Mouse (Mus musculus) stomach, postnatal 0 days (tissue): Measurements from ENCODE around the gene Tnfrsf25.

ENCODE experiments used
- CTCF ChIP-seq: IDR thresholded peaks from 2 replicates; pipeline ENCODE4 v1.5.1; 2016; ENCODE audit warnings: antibody characterized with exemption, low read depth, mild to moderate bottlenecking, moderate library complexity
- EP300 ChIP-seq: optimal IDR thresholded peaks from 2 replicates; pipeline ENCODE3; 2016; ENCODE audit warnings: antibody characterized with exemption

DNA sequence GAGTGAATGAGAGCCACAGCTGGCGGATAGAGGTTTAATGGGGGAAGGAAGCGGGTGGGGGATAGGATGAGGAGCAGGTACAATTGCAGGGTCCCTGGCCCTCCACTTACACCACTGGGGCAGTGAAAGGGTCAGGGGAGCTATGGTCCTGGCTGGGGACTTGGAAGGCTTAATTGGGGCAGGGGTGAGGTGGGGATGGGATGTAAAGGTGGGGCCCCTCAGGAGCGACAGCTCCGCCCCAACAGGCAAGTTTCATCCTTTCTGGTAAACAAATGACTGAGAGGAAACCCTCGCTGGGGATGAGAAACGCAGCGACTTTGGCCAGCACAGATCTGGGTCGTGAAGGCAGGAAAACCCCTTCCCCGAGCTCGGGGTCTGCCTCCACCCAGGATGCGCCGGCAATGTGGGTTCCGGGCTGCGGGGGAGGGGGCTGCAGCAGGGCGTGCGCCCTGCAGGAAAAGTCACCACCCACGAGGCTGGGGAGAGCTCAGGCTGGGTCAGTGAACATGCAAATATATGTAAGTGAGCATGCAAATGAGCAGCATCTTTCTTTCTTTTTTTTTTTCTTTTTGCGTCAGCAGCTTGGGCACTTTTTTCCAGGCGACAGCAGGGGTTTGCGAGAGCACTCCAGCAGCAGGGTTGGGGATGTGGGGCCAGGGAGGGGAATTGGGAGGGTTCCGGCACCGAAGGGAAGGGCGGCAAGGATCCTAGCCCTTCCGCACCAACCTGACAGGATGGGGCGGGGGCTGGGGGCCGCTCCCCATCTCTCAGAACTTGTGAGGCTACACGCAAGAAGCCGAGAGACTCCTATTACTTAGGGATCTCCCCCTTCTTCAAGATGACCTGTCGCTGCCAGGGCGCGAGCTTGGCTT, 4.8 kb downstream of the Tnfrsf25 start:
- TF ChIP-seq CTCF (no peak), EP300 (no peak)
